Mouse (Mus musculus) kidney, adult 2 months (tissue): ENCODE results near the gene Igf2bp1.

Experiments used
- CTCF ChIP-seq: fragments of 200-500 bp; conservative IDR thresholded peaks from 2 replicates; pipeline ENCODE4 v1.5.1; 2011; ENCODE audit warnings: low read depth, mild to moderate bottlenecking, control low read depth, low read length, moderate library complexity, mixed read lengths; ENCODE audit not compliant: insufficient read depth, insufficient read length
- POLR2A ChIP-seq: fragments of 200-500 bp; IDR thresholded peaks from one replicate; pipeline ENCODE4 v1.6.1; 2011; ENCODE audit warnings: low read depth, low read length, control low read depth

DNA sequence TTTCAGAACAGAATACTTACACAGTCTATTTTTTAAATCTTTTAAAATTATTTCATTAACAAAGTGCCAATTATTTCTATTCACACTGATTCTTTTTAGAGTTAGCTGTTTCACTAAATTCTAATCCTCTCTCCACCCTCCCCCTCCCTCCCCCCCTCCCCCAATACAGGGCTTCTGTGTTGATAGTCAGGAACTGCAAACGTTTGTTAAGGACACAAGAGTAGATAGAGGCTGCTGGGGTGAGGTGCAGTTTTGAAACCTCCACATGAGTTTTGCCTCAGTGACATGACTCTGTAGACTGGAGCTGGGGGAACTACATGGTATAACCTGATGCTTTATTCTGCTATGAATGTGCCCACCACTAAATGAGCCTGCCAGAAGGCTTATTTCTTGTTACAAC is 3.1 kb upstream of the Igf2bp1 start:
- no peak for TF ChIP-seq CTCF
- no peak for TF ChIP-seq POLR2A
